ENCODE assay signal across 15 mouse cellular contexts in the genomic region with DNA sequence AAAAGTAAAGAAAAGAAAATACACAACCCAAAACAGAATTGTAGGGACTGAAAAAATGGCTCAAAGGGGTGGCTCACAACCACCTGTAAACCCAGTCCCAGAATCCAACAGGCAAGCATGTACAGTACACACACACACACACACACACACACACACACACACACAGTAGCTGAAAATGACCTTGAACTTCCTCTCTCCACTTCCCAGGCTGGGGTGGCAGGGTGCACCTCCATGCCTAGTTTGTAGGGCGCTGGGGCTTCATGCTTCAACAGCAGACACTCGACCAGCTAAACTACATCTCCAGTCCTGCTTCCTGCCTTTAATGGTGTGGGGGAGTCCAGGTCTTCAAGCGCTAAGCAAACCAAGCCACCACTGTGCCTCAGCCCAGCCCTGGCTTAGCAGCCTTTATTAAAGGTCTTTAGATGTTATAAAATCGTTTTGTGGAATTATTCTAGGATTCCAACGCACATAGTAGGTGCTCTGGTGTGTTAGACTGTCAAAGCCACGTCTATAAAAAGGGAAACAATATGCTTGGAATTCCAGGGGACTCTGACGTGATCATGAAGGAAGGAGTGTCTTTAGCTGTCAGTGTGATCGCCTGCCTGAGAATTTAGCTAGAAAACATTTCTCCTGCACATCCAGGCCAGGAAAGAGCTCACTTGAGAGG. TPM values are rescaled to one million over a fixed set of nuclear protein-coding genes. Genes with fewer than 3 reads are reported as not detected.
DNase-seq lines count a peak whose midpoint lies in the region; ATAC-seq lines count a peak whose summit lies in the region.
"Had no signal": no experiment of that assay in that cellular context is flagged by ENCODE, and none has a peak within 500 bp of the region (broad histone marks: within the 10 kb centered on the region; RNA-seq: fewer than 3 reads in every experiment).

No protein-coding gene starts in this region.

- peaks cover 24% of the 10 kb centered on the region for H3K4me1 ChIP-seq in limb, embryonic 12.5 days (replicated peaks)
- H3K4me1 ChIP-seq in limb, embryonic 10.5 days = peaks cover 38% of the 10 kb centered on the region
- peaks cover 66% of the 10 kb centered on the region for H3K4me1 ChIP-seq in liver, embryonic 13.5 days (replicated peaks)

- no peak for ATAC-seq in limb, embryonic 12.5 days (ENCODE audit: insufficient number of reproducible peaks, insufficient read depth, low FRiP score, low TSS enrichment, low read depth)
- no peak for ATAC-seq in liver, embryonic 13.5 days (ENCODE audit: low read depth)

- no peak for DNase-seq in limb, embryonic 10.5 days (ENCODE audit: low spot score)
- DNase-seq in 416B (ENCODE audit: low read depth) = peak; percentile 60
- DNase-seq in B cell, adult 2 months = peak; percentile 54 to 61
- DNase-seq in liver, embryonic 13.5 days = no peak
- no peak for DNase-seq in yolk sac, embryonic 10.5 days (ENCODE audit: low spot score)
- DNase-seq in gastrocnemius, adult 8-10 months (ENCODE audit: low spot score in 2 of 2) = no peak
- DNase-seq: adrenal gland, adult 2 months; cerebellum, adult 2 months; gastrocnemius, postnatal 36 days; kidney, postnatal 4 days; lung, embryonic 14.5 days had no signal

- no peak overlapping the region for H3K9ac ChIP-seq in limb, embryonic 12.5 days (replicated peaks)
- H3K9ac ChIP-seq in liver, embryonic 13.5 days = no peak overlapping the region; the same call in 1 of the 2 replicates
- H3K9ac ChIP-seq: embryonic facial prominence, embryonic 15.5 days; heart, embryonic 12.5 days; hindbrain, embryonic 12.5 days; lung, embryonic 14.5 days had no signal

- no peaks in the 10 kb centered on the region for H3K9me3 ChIP-seq in limb, embryonic 12.5 days
- H3K9me3 ChIP-seq in limb, embryonic 10.5 days (replicated peaks) = no peaks in the 10 kb centered on the region
- H3K9me3 ChIP-seq in liver, embryonic 13.5 days (replicated peaks) = no peaks in the 10 kb centered on the region
- H3K9me3 ChIP-seq: embryonic facial prominence, embryonic 15.5 days; heart, embryonic 12.5 days; hindbrain, embryonic 12.5 days had no signal

- H3K27ac ChIP-seq in limb, embryonic 12.5 days = peak overlapping the region; percentile 17; the same call in 1 of the 2 replicates
- H3K27ac ChIP-seq in limb, embryonic 10.5 days = no peak overlapping the region
- H3K27ac ChIP-seq in liver, embryonic 13.5 days = peak overlapping the region; percentile 71
- H3K27ac ChIP-seq: embryonic facial prominence, embryonic 15.5 days; hindbrain, embryonic 12.5 days had no signal

- no peaks in the 10 kb centered on the region for H3K27me3 ChIP-seq in limb, embryonic 12.5 days
- no peaks in the 10 kb centered on the region for H3K27me3 ChIP-seq in limb, embryonic 10.5 days (ENCODE audit: low read depth, poor library complexity, severe bottlenecking)
- no peaks in the 10 kb centered on the region for H3K27me3 ChIP-seq in liver, embryonic 13.5 days
- H3K27me3 ChIP-seq: embryonic facial prominence, embryonic 15.5 days had no signal

- WGBS in limb, embryonic 12.5 days = 49% methylated on average over 8 of the region's 8 CpGs
- WGBS in limb, embryonic 10.5 days = 63% methylated on average over 8 of the region's 8 CpGs
- 40% methylated on average over 8 of the region's 8 CpGs for WGBS in liver, embryonic 13.5 days (ENCODE audit: insufficient replicate concordance)

- H3K4me3 ChIP-seq in limb, embryonic 12.5 days (replicated peaks) = no peak overlapping the region
- H3K4me3 ChIP-seq in limb, embryonic 10.5 days = no peak overlapping the region
- no peak overlapping the region for H3K4me3 ChIP-seq in liver, embryonic 13.5 days (replicated peaks)
- H3K4me3 ChIP-seq: embryonic facial prominence, embryonic 15.5 days; hindbrain, embryonic 12.5 days had no signal

- no peaks in the 10 kb centered on the region for H3K36me3 ChIP-seq in limb, embryonic 12.5 days
- H3K36me3 ChIP-seq in limb, embryonic 10.5 days = no peaks in the 10 kb centered on the region
- H3K36me3 ChIP-seq in liver, embryonic 13.5 days = no peaks in the 10 kb centered on the region
- H3K36me3 ChIP-seq: embryonic facial prominence, embryonic 15.5 days; heart, embryonic 12.5 days; hindbrain, embryonic 12.5 days had no signal

- no peak overlapping the region for H3K4me2 ChIP-seq in limb, embryonic 12.5 days
- no peak overlapping the region for H3K4me2 ChIP-seq in liver, embryonic 13.5 days
- H3K4me2 ChIP-seq: hindbrain, embryonic 12.5 days; lung, embryonic 14.5 days had no signal

RNA-seq across cellular contexts. Expression of a gene that starts 15.1 kb away (rescaled TPM):
- 18.1 and 20.0 TPM in 2 replicates for polyA plus RNA-seq in limb, embryonic 12.5 days (2016; fragmentation: Nextera tagmentation; extraction: Ambion mirVana)
- polyA plus RNA-seq in limb, embryonic 10.5 days (2016; fragmentation: Nextera tagmentation; extraction: Ambion mirVana) = 13.2 and 17.1 TPM in 2 replicates
- 2.6 and 2.7 TPM in 2 replicates for polyA plus RNA-seq in liver, embryonic 13.5 days (2015; fragmentation: Nextera tagmentation; extraction: Ambion mirVana)
- 10 to 100 TPM; 50.0 to 66.3 (median 54.8) TPM for total RNA-seq in gastrocnemius, adult 8-10 months (2022)

RNA-seq across cellular contexts. Expression of a gene that starts 19.5 kb away (rescaled TPM):
- polyA plus RNA-seq in limb, embryonic 12.5 days (2016; fragmentation: Nextera tagmentation; extraction: Ambion mirVana) = 75.8 and 139 TPM in 2 replicates
- 70.6 and 95.2 TPM in 2 replicates for polyA plus RNA-seq in limb, embryonic 10.5 days (2016; fragmentation: Nextera tagmentation; extraction: Ambion mirVana)
- polyA plus RNA-seq in liver, embryonic 13.5 days (2015; fragmentation: Nextera tagmentation; extraction: Ambion mirVana) = 20.6 and 25.7 TPM in 2 replicates
- total RNA-seq in gastrocnemius, adult 8-10 months (2022) = 1 to 10 TPM; 6.0 to 7.8 (median 6.4) TPM

Comparison
In these comparisons a context has a peak if more than half of its experiments do, and no peak if none do; other contexts are left out.
1. DNase-seq: peak in 416B (single experiment) and B cell, adult 2 months (2 of 2); none in limb, embryonic 10.5 days (single experiment), liver, embryonic 13.5 days (single experiment), yolk sac, embryonic 10.5 days (single experiment) and gastrocnemius, adult 8-10 months (0 of 2).